In genomic region chr8:80879426-80880195, GRCm38 (mm10) we compare ENCODE assay signal across 8 mouse cellular contexts. TPM values are rescaled to one million over a fixed set of nuclear protein-coding genes. Genes with fewer than 3 reads are reported as not detected.
DNase-seq lines count a peak whose midpoint lies in the region; ATAC-seq and TF ChIP-seq lines count a peak whose summit lies in the region.

No protein-coding gene starts in this region.

- peaks cover 11% of the 10 kb centered on the region for H3K27me3 ChIP-seq in forebrain, embryonic 10.5 days (ENCODE audit: poor library complexity, severe bottlenecking)
- no peaks in the 10 kb centered on the region for H3K27me3 ChIP-seq in heart, embryonic 15.5 days
- H3K27me3 ChIP-seq in lung, embryonic 16.5 days (ENCODE audit: control insufficient read depth, insufficient read depth, low read depth, low read length), result no peaks in the 10 kb centered on the region

- no peaks in the 10 kb centered on the region for H3K9me3 ChIP-seq in forebrain, embryonic 10.5 days
- no peaks in the 10 kb centered on the region for H3K9me3 ChIP-seq in heart, embryonic 15.5 days (replicated peaks)
- no peaks in the 10 kb centered on the region for H3K9me3 ChIP-seq in lung, embryonic 16.5 days (ENCODE audit: control insufficient read depth, low read length)

- ATAC-seq in heart, embryonic 15.5 days (replicated peaks; ENCODE audit: insufficient number of reproducible peaks, insufficient read depth, low FRiP score, low read depth), result peak; percentile 63
- ATAC-seq in lung, embryonic 16.5 days (ENCODE audit: low read depth), result peak; percentile 80

- peak overlapping the region; percentile 61 for H3K4me3 ChIP-seq in bone marrow, adult 2 months (replicated peaks; ENCODE audit: control insufficient read depth, low read depth, low read length)
- peak overlapping the region; percentile 82 for H3K4me3 ChIP-seq in forebrain, embryonic 10.5 days
- peak overlapping the region; percentile 86 for H3K4me3 ChIP-seq in heart, embryonic 15.5 days
- peak overlapping the region; percentile 93 for H3K4me3 ChIP-seq in lung, embryonic 16.5 days (ENCODE audit: low read length)

- no peak; the same call in 1 of the 2 replicates for TF ChIP-seq POLR2A in bone marrow, adult 2 months (IDR thresholded peaks at IDR 0.05; ENCODE audit: borderline replicate concordance, control insufficient read depth, low read depth, low read length)

- peak overlapping the region; percentile 58; the same call in 1 of the 2 replicates for H3K27ac ChIP-seq in bone marrow, adult 2 months (ENCODE audit: control insufficient read depth, insufficient read depth, low read depth, low read length, poor library complexity)
- peak overlapping the region; percentile 92 for H3K27ac ChIP-seq in forebrain, embryonic 10.5 days
- peak overlapping the region; percentile 100 for H3K27ac ChIP-seq in heart, embryonic 15.5 days
- H3K27ac ChIP-seq in lung, embryonic 16.5 days (ENCODE audit: low read length), result peak overlapping the region; percentile 100

- H3K36me3 ChIP-seq in forebrain, embryonic 10.5 days (replicated peaks), result no peaks in the 10 kb centered on the region
- no peaks in the 10 kb centered on the region for H3K36me3 ChIP-seq in heart, embryonic 15.5 days
- no peaks in the 10 kb centered on the region for H3K36me3 ChIP-seq in lung, embryonic 16.5 days (ENCODE audit: control insufficient read depth, insufficient read depth, low read length)

- TF ChIP-seq CTCF in bone marrow, adult 2 months (IDR thresholded peaks at IDR 0.05; ENCODE audit: control insufficient read depth, insufficient read depth, low read length), result peak; percentile 16; the same call in 1 of the 2 replicates

- peak overlapping the region; percentile 90 for H3K4me2 ChIP-seq in heart, embryonic 15.5 days
- peak overlapping the region; percentile 75 for H3K4me2 ChIP-seq in lung, embryonic 16.5 days (ENCODE audit: low read depth, low read length)

- peak; percentile 56 for DNase-seq in ES-CJ7 (ENCODE audit: low read depth, low spot score)
- DNase-seq in forebrain, embryonic 10.5 days (ENCODE audit: extremely low spot score, low spot score), result peak; percentile 57
- peak; percentile 88 for DNase-seq in kidney, postnatal 14 days
- DNase-seq in retina, embryonic 14.5 days (ENCODE audit: low spot score), result peak; percentile 76
- DNase-seq in urinary bladder, postnatal 36 days (ENCODE audit: low spot score in 2 of 2), result peak; percentile 69 to 75

- H3K9ac ChIP-seq in heart, embryonic 15.5 days, result peak overlapping the region; percentile 91
- H3K9ac ChIP-seq in lung, embryonic 16.5 days (ENCODE audit: low read length), result peak overlapping the region; percentile 97

- under 1% methylated on average over 87 of the region's 90 CpGs for WGBS in bone marrow, adult 2 months
- under 1% methylated on average over 90 of the region's 90 CpGs for WGBS in forebrain, embryonic 10.5 days
- WGBS in heart, embryonic 15.5 days, result under 1% methylated on average over 90 of the region's 90 CpGs
- 0% methylated on average over 85 of the region's 90 CpGs for WGBS in lung, embryonic 16.5 days

- H3K4me1 ChIP-seq in bone marrow, adult 2 months (ENCODE audit: control insufficient read depth, insufficient read depth, low read length), result no peaks in the 10 kb centered on the region
- peaks cover 43% of the 10 kb centered on the region for H3K4me1 ChIP-seq in forebrain, embryonic 10.5 days
- H3K4me1 ChIP-seq in heart, embryonic 15.5 days (replicated peaks), result peaks cover 24% of the 10 kb centered on the region
- H3K4me1 ChIP-seq in lung, embryonic 16.5 days (replicated peaks; ENCODE audit: control insufficient read depth, insufficient read depth, low read length), result peaks cover 13% of the 10 kb centered on the region

RNA-seq across cellular contexts. Expression of gene Gab1, which starts 0.7 kb away (rescaled TPM):
- 3.5 and 13.6 TPM in 2 replicates for polyA plus RNA-seq in bone marrow, adult 2 months (2011; ENCODE audit: insufficient read depth, insufficient read length, low replicate concordance, missing spikeins)
- 10.1 and 11.4 TPM in 2 replicates for polyA plus RNA-seq in forebrain, embryonic 10.5 days (2016; fragmentation: Nextera tagmentation; extraction: Ambion mirVana)
- polyA plus RNA-seq in heart, embryonic 15.5 days (2015; fragmentation: Nextera tagmentation; extraction: Ambion mirVana), result 28.4 and 30.6 TPM in 2 replicates
- 21.5 and 22.4 TPM in 2 replicates for polyA plus RNA-seq in lung, embryonic 16.5 days (2015; fragmentation: Nextera tagmentation; extraction: Ambion mirVana)

Comparison
In these comparisons a context has a peak if more than half of its experiments do, and no peak if none do; other contexts are left out.
1. Peak in every context shown above with its lines: DNase-seq, ATAC-seq, H3K4me3 ChIP-seq and H3K27ac ChIP-seq.